Mouse (Mus musculus) monocyte, adult 59 days (primary cell): ENCODE results near the gene Inka2. TPM values are rescaled to one million over a fixed set of nuclear protein-coding genes. Genes with fewer than 3 reads are reported as not detected.

Source experiments
- total RNA-seq, 2 experiments: library from RNA; stranded (reverse); gene quantifications; one replicate each; pipeline ENCODE4 v1.2.4; 2023

The Inka2 gene
- not detected for total RNA-seq

GRCm38 (mm10) chr3:105704031-105705008 is at the start of gene Inka2:
Inka2 (plus strand) TSS chr3:105704599.

GRCm38 (mm10) chr3:105687324-105688060 is 16.9 kb upstream of the Inka2 start, which contains the start of gene Ddx20:
Ddx20 (minus strand) TSS chr3:105687574.

Other genes with a start within 250 kb of the Inka2 start
- gene Ddx20, start 17.0 kb upstream of the Inka2 start, total RNA-seq, result 10 to 100 TPM; 12.3 to 13.5 TPM
- gene Rap1a, start 96.7 kb downstream of the Inka2 start, total RNA-seq, result 100 to 1,000 TPM; 359 to 394 TPM
- 1 to 10 TPM in 1 of 2 experiments, under 1 TPM in 1; 0.94 to 1.2 TPM for gene Adora3, start 166.3 kb downstream of the Inka2 start, total RNA-seq
- gene Tmigd3, start 166.3 kb downstream of the Inka2 start, total RNA-seq, result under 1 TPM in 1 of 2 experiments, not detected in 1; 0.97 TPM
- 100 to 1,000 TPM in 1 of 2 experiments, 10 to 100 TPM in 1; 99.1 to 110 TPM for gene I830077J02Rik, start 228.1 kb downstream of the Inka2 start, total RNA-seq